Mouse (Mus musculus): Measurements from ENCODE around the gene Uap1. TPM values are rescaled to one million over a fixed set of nuclear protein-coding genes. Genes with fewer than 3 reads are reported as not detected.

Uap1 gene
- polyA plus RNA-seq, 1 experiment from 2014 or later = 69.3 TPM

DNA sequence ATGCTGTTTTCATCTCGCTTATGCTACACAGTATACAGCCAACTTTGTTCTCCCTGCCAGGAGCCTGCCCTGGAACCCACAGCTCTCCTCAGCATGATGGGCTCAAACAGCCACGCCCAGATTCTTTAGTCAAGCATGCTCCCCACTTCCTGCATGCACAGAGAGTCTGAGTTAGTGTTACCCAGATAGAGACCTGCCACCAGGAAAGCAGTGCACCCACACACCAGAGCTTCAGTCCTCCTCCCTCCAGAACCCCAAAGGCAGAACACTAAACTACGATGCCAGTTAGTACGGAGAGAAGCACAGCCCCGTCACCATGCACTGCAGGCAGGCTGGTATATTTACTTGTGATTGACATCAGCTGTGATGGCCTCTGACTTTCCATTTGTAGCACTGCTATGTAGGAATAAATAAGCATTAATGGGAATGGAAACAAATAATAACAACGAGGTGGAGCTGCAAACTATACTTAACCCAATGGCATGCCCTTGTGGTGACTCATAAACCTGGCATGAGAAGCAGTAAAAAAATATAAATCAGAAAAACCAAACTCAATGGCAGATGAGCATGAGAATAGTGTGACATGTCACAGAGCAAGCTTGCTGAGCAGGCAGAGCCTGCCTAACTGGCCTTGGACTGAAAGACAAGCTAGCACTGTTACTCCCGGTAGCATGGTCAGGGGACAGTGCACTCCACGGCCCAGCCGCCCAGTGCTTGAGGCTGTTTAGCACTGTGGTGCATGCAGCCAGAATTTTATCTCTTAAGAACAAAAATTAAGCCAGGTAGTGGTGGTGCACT lies 26.9 kb downstream of the Uap1 start:
- Histone ChIP-seq H3K27ac (no peak overlapping the region), H3K4me2 (no peak overlapping the region), H3K9me3 (no peaks in the 10 kb centered on the region), H3K9ac (no peak overlapping the region), H3K27me3 (no peaks in the 10 kb centered on the region), H3K4me3 (no peak overlapping the region), H3K4me1 (peaks cover 3% of the 10 kb centered on the region; the same call in 1 of the 2 replicates), H3K36me3 (peaks cover 54% of the 10 kb centered on the region)
- WGBS = 81% methylated on average over 9 of the region's 9 CpGs
- ATAC-seq (ENCODE audit: insufficient number of reproducible peaks, insufficient read depth, low FRiP score, low TSS enrichment, low read depth) = no peak

DNA sequence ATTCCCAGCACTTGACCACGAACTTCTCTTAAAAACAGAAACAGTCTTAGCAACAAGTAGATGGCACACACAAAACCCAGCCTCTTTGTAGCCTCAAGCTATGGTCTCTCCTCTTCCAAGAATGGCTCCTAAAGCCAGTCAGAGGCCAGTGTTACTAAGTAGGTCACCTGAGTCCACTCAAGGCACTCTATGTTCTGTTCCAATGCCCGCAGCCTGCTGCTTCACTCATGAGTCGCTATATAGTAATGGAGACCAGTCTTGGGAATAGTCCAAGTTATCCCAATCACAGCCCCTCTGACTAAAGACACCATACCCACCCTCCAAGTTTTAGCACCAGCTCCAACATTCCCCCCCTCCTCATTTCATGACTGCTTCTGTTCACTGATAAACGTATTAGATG lies 29.2 kb downstream of the Uap1 start:
- ATAC-seq (ENCODE audit: insufficient number of reproducible peaks, insufficient read depth, low FRiP score, low TSS enrichment, low read depth) = no peak
- Histone ChIP-seq H3K9ac (no peak overlapping the region), H3K27me3 (no peaks in the 10 kb centered on the region), H3K4me1 (peaks cover 3% of the 10 kb centered on the region; the same call in 1 of the 2 replicates), H3K27ac (no peak overlapping the region), H3K4me3 (no peak overlapping the region), H3K9me3 (no peaks in the 10 kb centered on the region), H3K36me3 (peaks cover 58% of the 10 kb centered on the region), H3K4me2 (no peak overlapping the region)
- 92% methylated on average over 4 of the region's 4 CpGs for WGBS

- Histone ChIP-seq H3K27me3 (no peaks in the 10 kb centered on the region), H3K36me3 (peaks cover 33% of the 10 kb centered on the region), H3K4me3 (no peak overlapping the region), H3K9ac (no peak overlapping the region), H3K9me3 (no peaks in the 10 kb centered on the region), H3K4me1 (no peaks in the 10 kb centered on the region), H3K27ac (no peak overlapping the region), H3K4me2 (no peak overlapping the region)
- ATAC-seq (ENCODE audit: insufficient number of reproducible peaks, insufficient read depth, low FRiP score, low TSS enrichment, low read depth) = no peak
- WGBS = 95% methylated on average over 8 of the region's 8 CpGs
Measured at GRCm38 (mm10) chr1:170142256-170142871, 32.4 kb downstream of the Uap1 start.

- peaks cover 32% of the 10 kb centered on the region for H3K36me3 ChIP-seq
- 0 out of 2 replicates have a peak, but pooled peaks cover 4% of the 10 kb centered on the region for H3K4me1 ChIP-seq
- WGBS = 94% methylated on average over 5 of the region's 5 CpGs
- no peak overlapping the region for H3K9ac ChIP-seq
- ATAC-seq (ENCODE audit: insufficient number of reproducible peaks, insufficient read depth, low FRiP score, low TSS enrichment, low read depth) = no peak
- no peak overlapping the region for H3K4me2 ChIP-seq
- H3K4me3 ChIP-seq = no peak overlapping the region
- no peaks in the 10 kb centered on the region for H3K27me3 ChIP-seq
- no peaks in the 10 kb centered on the region for H3K9me3 ChIP-seq
- no peak overlapping the region for H3K27ac ChIP-seq
Measured at GRCm38 (mm10) chr1:170141626-170142025, 33.1 kb downstream of the Uap1 start.

GRCm38 (mm10) chr1:170136351-170137009 lies 38.3 kb downstream of the Uap1 start:
- Histone ChIP-seq H3K9ac (no peak overlapping the region), H3K4me1 (peaks cover 11% of the 10 kb centered on the region; the same call in 1 of the 2 replicates), H3K27ac (peak overlapping the region; percentile 60), H3K9me3 (no peaks in the 10 kb centered on the region), H3K4me3 (no peak overlapping the region), H3K4me2 (peak overlapping the region; percentile 16; the same call in 1 of the 2 replicates), H3K36me3 (peaks cover 5% of the 10 kb centered on the region), H3K27me3 (no peaks in the 10 kb centered on the region)
- 15% methylated on average over 7 of the region's 7 CpGs for WGBS
- 0 out of 2 replicates have a peak, but pooled peaks have one; percentile 59 for ATAC-seq (ENCODE audit: insufficient number of reproducible peaks, insufficient read depth, low FRiP score, low TSS enrichment, low read depth)

DNA sequence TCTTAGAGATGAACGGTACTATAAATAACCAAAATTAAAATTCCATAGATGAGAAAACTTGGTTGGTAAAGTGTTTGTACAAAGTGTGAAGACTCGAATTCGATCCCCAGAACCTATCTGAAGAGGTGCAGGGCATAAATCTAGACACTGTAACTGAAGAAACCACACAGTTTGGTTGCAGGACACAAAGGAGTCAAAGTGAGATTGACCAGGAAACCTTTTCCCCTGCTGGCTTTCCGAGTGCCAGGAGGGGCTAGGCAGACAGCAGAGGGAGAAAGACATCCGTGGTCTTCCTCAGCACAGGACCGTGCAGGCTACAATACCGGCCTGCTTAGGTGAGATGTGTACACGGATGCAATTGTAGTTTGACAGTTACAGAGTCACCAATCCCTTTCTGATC lies 40.5 kb downstream of the Uap1 start:
- H3K4me3 ChIP-seq = no peak overlapping the region
- no peaks in the 10 kb centered on the region for H3K9me3 ChIP-seq
- ATAC-seq (ENCODE audit: insufficient number of reproducible peaks, insufficient read depth, low FRiP score, low TSS enrichment, low read depth) = no peak
- H3K36me3 ChIP-seq = no peaks in the 10 kb centered on the region
- peaks cover 11% of the 10 kb centered on the region; the same call in 1 of the 2 replicates for H3K4me1 ChIP-seq
- no peak overlapping the region for H3K4me2 ChIP-seq
- H3K27ac ChIP-seq = no peak overlapping the region
- WGBS = 86% methylated on average over 8 of the region's 8 CpGs
- H3K9ac ChIP-seq = no peak overlapping the region
- no peaks in the 10 kb centered on the region for H3K27me3 ChIP-seq

DNA sequence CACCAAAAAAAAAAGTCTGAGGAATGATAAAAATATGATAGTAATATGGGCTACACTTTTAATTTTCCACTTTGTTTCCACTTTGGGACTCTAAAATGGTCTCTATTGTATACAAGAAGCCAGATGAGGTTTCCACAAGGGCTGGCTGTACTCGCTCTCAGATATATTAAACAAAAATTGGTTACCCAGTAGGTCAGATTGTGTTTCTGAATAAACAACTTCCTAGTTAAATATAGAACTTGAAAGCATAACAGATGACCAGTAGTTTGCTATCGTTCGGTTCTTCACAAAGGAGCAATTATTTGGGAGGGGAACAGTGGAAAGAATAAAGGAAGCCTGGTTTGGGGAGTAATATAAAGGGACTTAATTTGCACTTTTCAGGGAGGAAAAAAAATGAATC lies 43.8 kb downstream of the Uap1 start:
- H3K36me3 ChIP-seq = no peaks in the 10 kb centered on the region
- no peak overlapping the region for H3K27ac ChIP-seq
- 29% methylated on average over 3 of the region's 3 CpGs for WGBS
- no peak overlapping the region for H3K4me3 ChIP-seq
- no peak overlapping the region for H3K4me2 ChIP-seq
- no peak for ATAC-seq (ENCODE audit: insufficient number of reproducible peaks, insufficient read depth, low FRiP score, low TSS enrichment, low read depth)
- no peaks in the 10 kb centered on the region for H3K9me3 ChIP-seq
- H3K4me1 ChIP-seq = peaks cover under 1% of the 10 kb centered on the region; the same call in 1 of the 2 replicates
- no peak overlapping the region for H3K9ac ChIP-seq
- no peaks in the 10 kb centered on the region for H3K27me3 ChIP-seq

- H3K36me3 ChIP-seq = no peaks in the 10 kb centered on the region
- no peak overlapping the region for H3K4me3 ChIP-seq
- H3K9ac ChIP-seq = no peak overlapping the region
- no peaks in the 10 kb centered on the region; the same call in 1 of the 2 replicates for H3K4me1 ChIP-seq
- no peak overlapping the region for H3K4me2 ChIP-seq
- no peak overlapping the region for H3K27ac ChIP-seq
- H3K9me3 ChIP-seq = no peaks in the 10 kb centered on the region
- ATAC-seq (ENCODE audit: insufficient number of reproducible peaks, insufficient read depth, low FRiP score, low TSS enrichment, low read depth) = no peak
- H3K27me3 ChIP-seq = no peaks in the 10 kb centered on the region
- WGBS = 73% methylated on average over 2 of the region's 2 CpGs
Measured at GRCm38 (mm10) chr1:170124644-170125043, 50.1 kb downstream of the Uap1 start.

DNA sequence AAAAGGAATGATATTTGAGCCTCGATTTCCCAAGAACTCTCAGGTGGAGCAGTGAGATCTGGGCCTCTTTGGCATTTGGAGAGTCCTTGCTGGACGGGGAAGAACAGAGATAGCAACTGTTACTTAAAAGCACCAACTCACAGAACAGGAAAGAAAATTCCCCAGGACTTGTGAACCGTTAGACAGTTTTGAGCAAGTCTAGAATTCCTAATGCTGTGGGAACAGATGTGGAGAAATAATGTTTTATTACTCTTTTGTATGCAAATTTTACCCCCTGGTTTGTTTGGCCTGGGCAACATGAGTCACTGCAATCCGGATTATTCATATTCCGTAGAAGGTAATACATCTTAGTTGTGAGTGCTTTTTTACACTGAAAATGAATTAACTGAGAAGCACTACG lies 61.1 kb downstream of the Uap1 start:
- peaks cover 19% of the 10 kb centered on the region for H3K4me1 ChIP-seq
- H3K36me3 ChIP-seq = no peaks in the 10 kb centered on the region
- no peak overlapping the region for H3K9ac ChIP-seq
- 68% methylated on average over 6 of the region's 6 CpGs for WGBS
- ATAC-seq (ENCODE audit: insufficient number of reproducible peaks, insufficient read depth, low FRiP score, low TSS enrichment, low read depth) = no peak
- H3K4me3 ChIP-seq = no peak overlapping the region
- no peak overlapping the region for H3K4me2 ChIP-seq
- H3K27ac ChIP-seq = no peak overlapping the region; the same call in 1 of the 2 replicates
- no peaks in the 10 kb centered on the region for H3K9me3 ChIP-seq
- no peaks in the 10 kb centered on the region for H3K27me3 ChIP-seq

DNA sequence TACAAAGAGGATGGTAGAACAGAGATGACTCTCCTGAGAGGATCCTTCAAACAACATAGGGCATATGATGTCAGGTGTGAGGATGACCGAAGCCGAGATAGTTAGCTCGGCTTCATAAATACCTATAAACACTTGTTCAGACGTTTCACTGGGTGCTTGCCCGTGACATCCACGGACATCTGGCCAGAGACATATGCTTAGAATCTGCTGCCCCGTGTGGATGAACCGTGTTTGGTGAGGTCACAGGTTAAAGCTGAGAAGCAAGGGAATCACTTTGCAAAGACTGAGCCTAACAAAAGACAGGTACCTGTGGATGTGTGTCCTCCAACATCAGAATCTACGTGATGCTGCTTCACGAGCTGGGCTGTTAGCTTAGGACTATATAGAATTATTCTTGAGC lies 62.5 kb downstream of the Uap1 start:
- H3K4me2 ChIP-seq = no peak overlapping the region

GRCm38 (mm10) chr1:170111651-170112226 lies 63.0 kb downstream of the Uap1 start:
- H3K4me3 ChIP-seq = peak overlapping the region; percentile 60
- no peaks in the 10 kb centered on the region for H3K9me3 ChIP-seq
- peak overlapping the region; percentile 51; the same call in 1 of the 2 replicates for H3K9ac ChIP-seq
- H3K4me2 ChIP-seq = peak overlapping the region; percentile 80
- H3K36me3 ChIP-seq = no peaks in the 10 kb centered on the region
- H3K27me3 ChIP-seq = no peaks in the 10 kb centered on the region
- ATAC-seq (ENCODE audit: insufficient number of reproducible peaks, insufficient read depth, low FRiP score, low TSS enrichment, low read depth) = no peak
- peak overlapping the region; percentile 99 for H3K27ac ChIP-seq
- peaks cover 36% of the 10 kb centered on the region for H3K4me1 ChIP-seq
- 61% methylated on average over 16 of the region's 16 CpGs for WGBS

More for the DNA sequence above, 62.5 kb downstream of the Uap1 start:
- WGBS = 87% methylated on average over 10 of the region's 10 CpGs
- Histone ChIP-seq H3K27ac (peak overlapping the region; percentile 99), H3K27me3 (no peaks in the 10 kb centered on the region), H3K4me1 (peaks cover 33% of the 10 kb centered on the region), H3K9me3 (no peaks in the 10 kb centered on the region), H3K4me3 (no peak overlapping the region), H3K36me3 (no peaks in the 10 kb centered on the region), H3K9ac (no peak overlapping the region)
- ATAC-seq (ENCODE audit: insufficient number of reproducible peaks, insufficient read depth, low FRiP score, low TSS enrichment, low read depth) = no peak
